Mouse (Mus musculus) heart, postnatal 10 days (tissue): ENCODE data around the gene Akap7. TPM values are rescaled to one million over a fixed set of nuclear protein-coding genes. Genes with fewer than 3 reads are reported as not detected.

Source experiments
- DNase-seq, 2 experiments: peaks; one replicate each; pipeline ENCODE4 v3.0.0; 2021
- intact Hi-C: fragments of 180-260 bp; cut with DNase I; formaldehyde crosslinking; loops from one replicate; pipeline ENCODE4 v1.15.1; 2025
- total RNA-seq, 2 experiments: library from RNA; stranded (reverse); gene quantifications; 2 replicates each; pipeline ENCODE4 v1.2.3; 2021

Akap7 gene
- total RNA-seq, 2 experiments from 2014 or later = 55.2 to 58.0 TPM

GRCm38 (mm10) chr10:25298264-25298671 lies 9.4 kb downstream of the Akap7 start:
- peak; percentile 43 to 49 for DNase-seq
- intact Hi-C loops = loop anchor here (5.0 kb wide), 1 partner anchor 139 kb away; no protein-coding TSS in a partner anchor

GRCm38 (mm10) chr10:25297666-25298263 lies 9.9 kb downstream of the Akap7 start:
- intact Hi-C loops = loop anchor here (2.0 to 5.0 kb wide), 2 partner anchors 63 to 140 kb away; no protein-coding TSS in a partner anchor
- no peak for DNase-seq

- intact Hi-C loops = loop anchor here (2.0 to 5.0 kb wide), 2 partner anchors 64 to 140 kb away; no protein-coding TSS in a partner anchor
- DNase-seq = peak; percentile 94 to 95
Measured at GRCm38 (mm10) chr10:25296657-25297369, 10.9 kb downstream of the Akap7 start.

- intact Hi-C loops = loop anchor here (2.0 to 5.0 kb wide), 2 partner anchors 65 to 141 kb away; no protein-coding TSS in a partner anchor
- no peak for DNase-seq
Measured at GRCm38 (mm10) chr10:25296286-25296656, 11.4 kb downstream of the Akap7 start.

GRCm38 (mm10) chr10:25295836-25296235 lies 11.8 kb downstream of the Akap7 start:
- DNase-seq = no peak
- intact Hi-C loops = loop anchor here (2.0 to 5.0 kb wide), 2 partner anchors 65 to 141 kb away; no protein-coding TSS in a partner anchor

- intact Hi-C loops = loop anchor here (5.0 kb wide), 1 partner anchor 142 kb away; no protein-coding TSS in a partner anchor
- DNase-seq = no peak
Measured at GRCm38 (mm10) chr10:25294999-25295398, 12.7 kb downstream of the Akap7 start.

- no peak for DNase-seq
- intact Hi-C loops = no loop called here
Measured at GRCm38 (mm10) chr10:25293796-25294195, 13.9 kb downstream of the Akap7 start.

- intact Hi-C loops = no loop called here
- DNase-seq = peak; percentile 64 to 66
Measured at GRCm38 (mm10) chr10:25291053-25291452, 16.6 kb downstream of the Akap7 start.

GRCm38 (mm10) chr10:25285100-25285811 lies 22.4 kb downstream of the Akap7 start:
- intact Hi-C loops = no loop called here
- no peak for DNase-seq

GRCm38 (mm10) chr10:25284427-25285099 lies 23.1 kb downstream of the Akap7 start:
- DNase-seq = no peak
- intact Hi-C loops = no loop called here

- peak; percentile 43 to 56 for DNase-seq
- intact Hi-C loops = no loop called here
Measured at GRCm38 (mm10) chr10:25283397-25283796, 24.3 kb downstream of the Akap7 start.

GRCm38 (mm10) chr10:25280141-25280540 lies 27.5 kb downstream of the Akap7 start:
- peak; percentile 39 to 48 for DNase-seq
- intact Hi-C loops = no loop called here

- no peak for DNase-seq
- intact Hi-C loops = no loop called here
Measured at GRCm38 (mm10) chr10:25279406-25279805, 28.3 kb downstream of the Akap7 start.

- intact Hi-C loops = no loop called here
Measured at GRCm38 (mm10) chr10:25275492-25275891, 32.2 kb downstream of the Akap7 start.

GRCm38 (mm10) chr10:25274621-25275330 lies 32.9 kb downstream of the Akap7 start:
- intact Hi-C loops = no loop called here
- DNase-seq = no peak

More at GRCm38 (mm10) chr10:25275492-25275891, 32.2 kb downstream of the Akap7 start:
- DNase-seq = no peak

- intact Hi-C loops = no loop called here
- DNase-seq = no peak
Measured at GRCm38 (mm10) chr10:25273731-25274130, 33.9 kb downstream of the Akap7 start.

GRCm38 (mm10) chr10:25271756-25272155 lies 35.9 kb downstream of the Akap7 start:
- DNase-seq = no peak
- intact Hi-C loops = no loop called here

GRCm38 (mm10) chr10:25271207-25271606 lies 36.5 kb downstream of the Akap7 start:
- no peak for DNase-seq
- intact Hi-C loops = no loop called here

- peak; percentile 56 to 78 for DNase-seq
- intact Hi-C loops = loop anchor here (1.0 to 5.0 kb wide), 2 partner anchors 220 to 869 kb away; no protein-coding TSS in a partner anchor
Measured at GRCm38 (mm10) chr10:25268476-25269351, 39.0 kb downstream of the Akap7 start.
